Mouse (Mus musculus) kidney, adult 2 months (tissue): ENCODE data around the gene Celf2.

Experiments used
- CTCF ChIP-seq: fragments of 200-500 bp; conservative IDR thresholded peaks from 2 replicates; pipeline ENCODE4 v1.5.1; 2011; ENCODE audit warnings: low read depth, mild to moderate bottlenecking, control low read depth, low read length, moderate library complexity, mixed read lengths; ENCODE audit not compliant: insufficient read depth, insufficient read length
- POLR2A ChIP-seq: fragments of 200-500 bp; IDR thresholded peaks from one replicate; pipeline ENCODE4 v1.6.1; 2011; ENCODE audit warnings: low read depth, low read length, control low read depth

DNA sequence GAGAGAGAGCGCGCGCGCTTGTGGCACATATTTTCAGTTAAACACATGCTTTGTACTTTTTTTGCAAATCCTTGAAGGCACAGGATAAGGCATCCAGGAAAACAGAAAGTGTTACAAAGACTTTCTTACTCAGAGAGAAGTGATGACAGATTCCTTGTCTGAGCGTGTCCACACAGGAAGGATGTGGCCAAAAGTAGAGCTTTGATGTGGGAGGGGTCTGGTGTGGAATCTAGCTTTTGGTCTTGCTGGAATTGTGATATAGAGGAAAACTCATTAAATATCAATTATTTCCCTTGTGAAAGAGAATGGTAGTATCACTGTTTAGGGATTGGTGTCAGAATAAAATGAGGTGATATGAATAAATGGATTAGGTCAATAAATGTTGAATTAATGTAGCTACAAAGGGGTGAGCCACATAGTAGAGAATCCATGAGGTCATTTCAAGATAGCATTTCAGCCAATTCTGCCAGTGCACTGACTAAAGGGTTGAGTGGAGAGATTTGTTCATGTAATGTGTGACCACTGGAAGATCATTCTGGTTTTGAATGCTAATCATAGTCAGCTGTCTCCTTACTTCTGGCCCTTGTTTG, 25.3 kb upstream of the Celf2 start:
- TF ChIP-seq CTCF (no peak), POLR2A (no peak)
